Mouse (Mus musculus) stomach, adult 2 months (tissue): ENCODE measurements around the gene Rptn. TPM values are rescaled to one million over a fixed set of nuclear protein-coding genes. Genes with fewer than 3 reads are reported as not detected.

Source experiments
- polyA plus RNA-seq: library from polyadenylated mRNA; depleted of rRNA; stranded (reverse); fragments of >200 nt; gene quantifications from 2 replicates; pipeline ENCODE4 v1.2.3, GENCODE M21; 2012; rRNA removed

Gene Rptn
- polyA plus RNA-seq, result 4.3 and 6.0 TPM in 2 replicates

GRCm38 (mm10) chr3:93393366-93393765 is at the start of gene Rptn:
TSS of gene Rptn (plus strand) at chr3:93393699.

GRCm38 (mm10) chr3:93442030-93442429 is 48.5 kb downstream of the Rptn start, which contains the start of gene Tchh:
TSS of gene Tchh (plus strand) at chr3:93442330.

Other genes with a start within 250 kb of the Rptn start
- gene Crnn, start 248.9 kb upstream of the Rptn start, polyA plus RNA-seq, result not detected in 2 replicates
- gene Flg2, start 196.4 kb upstream of the Rptn start, polyA plus RNA-seq, result 0.04 and 0.05 TPM in 2 replicates
- gene Flg, start 120.2 kb upstream of the Rptn start, polyA plus RNA-seq, result 91.4 and 259 TPM in 2 replicates
- 0.67 and 1.4 TPM in 2 replicates for gene Hrnr, start 74.0 kb upstream of the Rptn start, polyA plus RNA-seq
- 0.01 TPM in 1 of 2 replicates, not detected in the other for gene Tchh, start 48.6 kb downstream of the Rptn start, polyA plus RNA-seq
- not detected in 2 replicates for gene Tchhl1, start 75.1 kb downstream of the Rptn start, polyA plus RNA-seq
- gene S100a11, start 126.8 kb downstream of the Rptn start, polyA plus RNA-seq, result 66.8 and 103 TPM in 2 replicates
- gene S100a10, start 161.4 kb downstream of the Rptn start, polyA plus RNA-seq, result 8.6 and 12.4 TPM in 2 replicates